Mouse (Mus musculus): ENCODE measurements around the gene Mrgpra9.
"Not testable (repeated sequence)": the region's sequence is repeated elsewhere in the genome, so short reads cannot be mapped to it uniquely, and the experiment has no call there.

Gene Mrgpra9

DNA sequence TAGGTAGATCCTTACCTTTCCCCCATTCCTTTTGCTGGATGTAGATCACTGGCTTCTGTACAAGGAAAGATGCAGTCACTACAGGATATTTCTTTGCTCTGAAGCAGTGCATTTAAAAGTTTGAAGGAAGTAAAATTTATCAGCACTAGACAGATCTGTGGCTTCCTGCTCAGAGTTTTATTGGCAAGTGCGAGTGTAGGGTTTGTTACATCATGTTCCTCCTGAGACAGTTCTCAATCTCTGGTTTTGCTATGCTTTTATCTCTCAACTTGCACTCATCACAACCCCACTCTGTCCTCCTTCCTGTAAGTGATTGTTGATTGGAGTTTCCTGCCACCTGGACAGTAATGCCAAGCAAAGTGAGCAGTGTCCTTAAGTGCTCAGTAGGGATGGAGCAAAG is at the start of gene Mrgpra9:
Mrgpra9 (minus strand) TSS at position 79 of the 400 bp plus-strand sequence.
- DNase-seq (ENCODE audit: low read depth in 1 of 2, low spot score in 2 of 2): no peak

DNA sequence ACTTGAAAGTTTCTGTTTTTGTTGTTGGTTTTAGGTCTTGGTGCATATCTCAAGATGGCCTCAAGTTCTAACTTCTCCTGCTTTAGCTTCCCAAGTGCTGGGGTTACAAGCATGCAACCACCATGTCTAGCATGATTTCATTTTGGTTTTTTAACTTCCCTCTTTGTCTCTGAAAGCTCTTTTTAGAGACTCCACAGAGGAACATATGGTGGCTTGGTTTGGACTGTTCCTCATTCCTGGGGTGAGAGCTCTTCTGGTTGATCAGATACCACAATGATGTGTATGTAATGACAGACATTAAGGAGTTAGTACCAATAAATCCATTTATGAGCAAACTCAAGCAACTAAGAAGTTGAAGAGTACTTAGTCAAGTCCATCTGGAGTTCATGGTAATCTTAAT is 47.0 kb upstream of the Mrgpra9 start:
- not testable (repeated sequence) for DNase-seq (ENCODE audit: low read depth in 1 of 2, low spot score in 2 of 2)

GRCm38 (mm10) chr7:47271547-47271946 is 18.9 kb upstream of the Mrgpra9 start:
- not testable (repeated sequence) for DNase-seq (ENCODE audit: low read depth in 1 of 2, low spot score in 2 of 2)

DNA sequence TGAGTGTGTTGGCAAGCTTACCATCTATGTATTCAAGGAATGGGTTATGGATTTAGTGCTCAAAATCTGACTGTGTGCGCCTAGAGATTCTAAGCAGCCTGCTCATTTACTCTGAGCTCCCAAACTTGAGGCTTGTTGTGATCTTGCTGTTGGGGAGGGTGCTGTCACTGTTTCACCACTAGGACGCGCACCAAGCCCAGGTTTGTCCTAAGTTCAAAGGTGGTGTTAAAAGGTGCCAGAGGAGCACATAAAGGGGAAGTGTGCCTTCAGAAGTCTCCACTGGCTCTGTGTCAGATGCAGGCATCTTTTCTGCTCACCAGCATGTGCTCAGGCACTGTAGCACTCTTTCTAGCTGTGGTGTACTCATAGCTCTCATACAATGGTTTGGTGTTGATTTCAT is 8.0 kb downstream of the Mrgpra9 start:
- no peak for DNase-seq (ENCODE audit: low read depth in 1 of 2, low spot score in 2 of 2)

GRCm38 (mm10) chr7:47204830-47205229 is 47.8 kb downstream of the Mrgpra9 start, which contains the start of gene Mrgpra6:
Gene Mrgpra6, minus strand, starts transcription at chr7:47204920.
- no peak for DNase-seq (ENCODE audit: low read depth in 1 of 2, low spot score in 2 of 2)

- no peak for DNase-seq (ENCODE audit: low read depth in 1 of 2, low spot score in 2 of 2)
Observed at GRCm38 (mm10) chr7:47195271-47195670, 57.4 kb downstream of the Mrgpra9 start.

Data from monocyte, adult 2 months (primary cell).